Mouse (Mus musculus) heart, adult 2 months (tissue): ENCODE measurements at regions not wholly inside any gene's neighbourhood (a gene's known extent, or its start where the extent isn't known, plus 50 kb on each side); places are given as distances from the start of the nearest gene placed in this dataset.

ENCODE experiments used
- DNase-seq, 2 experiments: peaks; one replicate each; pipeline ENCODE4 v3.0.0; 2021
- H3K27ac ChIP-seq: fragments of 200-600 bp; 2 replicates; pipeline ENCODE4 v1.8.1; 2022
- H3K27me3 ChIP-seq: fragments of 200-500 bp; 2 replicates; pipeline ENCODE4 v1.6.1; 2012; ENCODE audit warnings: mild to moderate bottlenecking, low read length, inconsistent platforms, mixed read lengths; ENCODE audit not compliant: control insufficient read depth, insufficient read depth
- H3K36me3 ChIP-seq: fragments of 200-500 bp; 2 replicates; pipeline ENCODE4 v1.6.1; 2012; ENCODE audit warnings: low read length, inconsistent platforms; ENCODE audit not compliant: control insufficient read depth, insufficient read depth
- H3K4me1 ChIP-seq: fragments of 200-500 bp; 2 replicates; pipeline ENCODE4 v1.6.1; 2011; ENCODE audit warnings: low read length; ENCODE audit not compliant: control insufficient read depth, insufficient read depth
- H3K4me3 ChIP-seq: fragments of 200-600 bp; 2 replicates; pipeline ENCODE4 v1.8.1; 2022
- H3K79me2 ChIP-seq: fragments of 200-500 bp; replicated peaks from 2 replicates; pipeline ENCODE4 v1.6.1; 2012; ENCODE audit warnings: mild to moderate bottlenecking, inconsistent platforms, low read length, moderate library complexity, mixed read lengths; ENCODE audit not compliant: control insufficient read depth, insufficient read depth
- H3K9ac ChIP-seq: fragments of 200-500 bp; 2 replicates; pipeline ENCODE4 v1.6.1; 2012; ENCODE audit warnings: low read depth, mild to moderate bottlenecking, control low read depth, inconsistent platforms, low read length, mixed read lengths
- CTCF ChIP-seq: fragments of 200-600 bp; IDR thresholded peaks from 2 replicates; pipeline ENCODE4 v1.8.1; 2022; ENCODE audit warnings: antibody characterized with exemption, mild to moderate bottlenecking, moderate library complexity
- EP300 ChIP-seq: fragments of 200-500 bp; IDR thresholded peaks from 2 replicates; pipeline ENCODE4 v1.6.1; 2011; ENCODE audit warnings: low read depth, low read length, control low read depth; ENCODE audit not compliant: insufficient read depth
- POLR2A ChIP-seq: fragments of 200-500 bp; IDR thresholded peaks from 2 replicates; pipeline ENCODE4 v1.6.1; 2011; ENCODE audit warnings: mild to moderate bottlenecking, low read depth, low read length, control low read depth; ENCODE audit not compliant: insufficient read depth
- WGBS: fragments of 180-500 bp; shearing (Covaris S2); methylation state at CpG from one replicate; pipeline ENCODE4 v1.1.7; 2018; 5-methylcytosine and 5-hydroxymethylcytosine counted together
- intact Hi-C: fragments of 180-260 bp; cut with DNase I; formaldehyde crosslinking; loops from one replicate; pipeline ENCODE4 v1.15.1; 2025

GRCm38 (mm10) chr13:47368041-47368823 lies 245.8 kb downstream of the Rnf144b start:
- Histone ChIP-seq H3K27me3 (0 out of 2 replicates have a peak, but pooled peaks cover 2% of the 10 kb centered on the region), H3K4me3 (no peak overlapping the region), H3K79me2 (no peaks in the 10 kb centered on the region), H3K36me3 (no peaks in the 10 kb centered on the region), H3K4me1 (no peaks in the 10 kb centered on the region; the same call in 1 of the 2 replicates), H3K27ac (no peak overlapping the region), H3K9ac (no peak overlapping the region)
- intact Hi-C loops: no loop called here
- TF ChIP-seq EP300: no peak
- no peak for TF ChIP-seq POLR2A
- no peak for TF ChIP-seq CTCF
- no peak for DNase-seq
- WGBS: 58% methylated on average over 13 of the region's 13 CpGs

DNA sequence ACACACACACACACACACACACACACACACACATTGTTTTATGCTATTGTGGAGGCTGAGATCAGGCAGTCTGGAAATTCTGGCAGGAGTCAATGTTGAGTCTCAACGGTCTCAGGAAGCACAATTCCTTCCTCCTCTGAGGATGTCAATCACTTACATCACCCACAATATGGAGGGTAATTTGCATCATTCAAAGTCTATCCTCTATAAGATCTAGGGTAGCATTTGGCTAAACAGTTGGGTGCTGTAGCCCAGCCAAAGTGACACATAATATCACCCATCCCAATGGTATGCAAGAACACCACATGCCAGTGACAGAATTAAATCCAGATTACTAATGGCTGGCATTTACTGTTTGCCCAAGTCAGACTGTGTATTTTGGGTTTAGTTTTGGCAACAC lies 252.1 kb downstream of the Rnf144b start:
- intact Hi-C loops: no loop called here
- no peak for DNase-seq
- Histone ChIP-seq H3K27me3 (0 out of 2 replicates have a peak, but pooled peaks cover 2% of the 10 kb centered on the region), H3K36me3 (no peaks in the 10 kb centered on the region), H3K4me3 (no peak overlapping the region), H3K9ac (no peak overlapping the region), H3K27ac (no peak overlapping the region), H3K4me1 (no peaks in the 10 kb centered on the region), H3K79me2 (no peaks in the 10 kb centered on the region)
- TF ChIP-seq EP300: no peak
- WGBS: 22% methylated on average over 1 of the region's 1 CpGs

GRCm38 (mm10) chr13:47391023-47391422 lies 268.6 kb downstream of the Rnf144b start:
- WGBS: 33% methylated on average over 5 of the region's 5 CpGs
- DNase-seq: no peak

GRCm38 (mm10) chr13:47397726-47398350 lies 275.4 kb downstream of the Rnf144b start:
- WGBS: 87% methylated on average over 8 of the region's 8 CpGs
- Histone ChIP-seq H3K4me3 (no peak overlapping the region), H3K4me1 (no peaks in the 10 kb centered on the region), H3K36me3 (no peaks in the 10 kb centered on the region), H3K9ac (no peak overlapping the region), H3K27me3 (no peaks in the 10 kb centered on the region), H3K27ac (no peak overlapping the region), H3K79me2 (no peaks in the 10 kb centered on the region)
- TF ChIP-seq CTCF: no peak
- no peak for TF ChIP-seq POLR2A
- no peak for TF ChIP-seq EP300
- intact Hi-C loops: no loop called here
- no peak for DNase-seq

More at GRCm38 (mm10) chr13:47391023-47391422, 268.6 kb downstream of the Rnf144b start:
- Histone ChIP-seq H3K4me3 (no peak overlapping the region), H3K27ac (no peak overlapping the region), H3K27me3 (no peaks in the 10 kb centered on the region), H3K36me3 (no peaks in the 10 kb centered on the region), H3K9ac (no peak overlapping the region), H3K4me1 (no peaks in the 10 kb centered on the region), H3K79me2 (no peaks in the 10 kb centered on the region)
- TF ChIP-seq CTCF (no peak), EP300 (no peak), POLR2A (no peak)
- intact Hi-C loops: no loop called here

- H3K4me3 ChIP-seq: no peak overlapping the region
Measured at GRCm38 (mm10) chr13:47398976-47399375, 276.5 kb downstream of the Rnf144b start.

GRCm38 (mm10) chr13:47413261-47413660 lies 290.8 kb downstream of the Rnf144b start:
- no peak for TF ChIP-seq EP300
- TF ChIP-seq CTCF: no peak
- TF ChIP-seq POLR2A: no peak
- H3K9ac ChIP-seq: no peak overlapping the region
- no peaks in the 10 kb centered on the region for H3K27me3 ChIP-seq
- intact Hi-C loops: no loop called here
- H3K27ac ChIP-seq: no peak overlapping the region
- H3K79me2 ChIP-seq: no peaks in the 10 kb centered on the region
- DNase-seq: no peak
- H3K4me3 ChIP-seq: no peak overlapping the region
- no peaks in the 10 kb centered on the region for H3K4me1 ChIP-seq
- H3K36me3 ChIP-seq: no peaks in the 10 kb centered on the region
- WGBS: 84% methylated on average over 3 of the region's 3 CpGs

More at GRCm38 (mm10) chr13:47398976-47399375, 276.5 kb downstream of the Rnf144b start:
- H3K9ac ChIP-seq: no peak overlapping the region
- DNase-seq: no peak
- H3K27ac ChIP-seq: no peak overlapping the region
- no peaks in the 10 kb centered on the region for H3K4me1 ChIP-seq
- no peaks in the 10 kb centered on the region for H3K27me3 ChIP-seq
- TF ChIP-seq POLR2A: no peak
- no peak for TF ChIP-seq EP300
- no peak for TF ChIP-seq CTCF
- intact Hi-C loops: no loop called here
- no peaks in the 10 kb centered on the region for H3K79me2 ChIP-seq
- no peaks in the 10 kb centered on the region for H3K36me3 ChIP-seq
- WGBS: 80% methylated on average over 5 of the region's 5 CpGs
